Mouse (Mus musculus) heart, adult 9 months (tissue): ENCODE data around the gene Serpinh1.

Experiments used
- DNase-seq, 2 experiments: peaks; one replicate each; pipeline ENCODE4 v3.0.0; 2022; ENCODE audit warnings: low spot score in 2 of 2

The Serpinh1 gene

DNA sequence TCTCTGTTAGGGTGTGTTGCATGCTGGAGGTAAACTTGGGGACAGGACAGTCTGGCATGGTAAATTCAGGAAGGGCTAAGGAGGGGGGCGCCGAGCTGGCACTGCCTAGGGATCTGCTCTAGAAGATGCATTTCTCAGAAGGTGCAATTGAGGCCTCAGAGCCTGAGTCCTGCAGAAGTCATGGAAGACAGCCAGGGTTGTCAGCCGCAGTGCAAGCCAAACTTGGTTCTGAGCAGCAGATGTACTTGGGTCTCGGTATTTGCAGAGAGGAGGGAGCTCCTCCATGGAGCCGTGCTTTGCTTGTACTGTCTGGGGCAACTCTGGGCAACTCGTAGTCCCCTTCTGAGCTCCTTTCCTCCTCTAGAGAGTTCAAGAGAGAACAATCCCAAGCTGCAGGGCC, 26.9 kb downstream of the Serpinh1 start:
- DNase-seq, result no peak

DNA sequence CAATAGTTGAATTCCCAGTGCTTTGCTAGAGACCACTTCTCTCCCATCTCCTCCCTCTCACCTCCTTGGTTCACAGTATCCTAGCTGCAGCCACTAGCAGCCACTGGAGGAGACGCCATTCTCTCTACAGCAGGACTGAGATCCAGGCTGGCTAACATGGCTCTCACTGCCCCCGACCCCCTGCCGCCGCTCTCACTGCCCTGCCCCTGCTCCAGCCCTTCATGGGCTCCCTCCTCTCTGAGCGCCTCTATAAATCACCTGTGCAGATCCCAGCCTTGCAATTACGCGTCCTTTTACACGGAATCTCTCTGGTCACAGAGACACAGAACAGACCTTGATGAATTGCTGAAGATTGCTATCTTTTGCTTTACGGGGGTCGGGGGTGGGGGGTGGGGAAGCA, 28.2 kb downstream of the Serpinh1 start:
- no peak for DNase-seq

DNA sequence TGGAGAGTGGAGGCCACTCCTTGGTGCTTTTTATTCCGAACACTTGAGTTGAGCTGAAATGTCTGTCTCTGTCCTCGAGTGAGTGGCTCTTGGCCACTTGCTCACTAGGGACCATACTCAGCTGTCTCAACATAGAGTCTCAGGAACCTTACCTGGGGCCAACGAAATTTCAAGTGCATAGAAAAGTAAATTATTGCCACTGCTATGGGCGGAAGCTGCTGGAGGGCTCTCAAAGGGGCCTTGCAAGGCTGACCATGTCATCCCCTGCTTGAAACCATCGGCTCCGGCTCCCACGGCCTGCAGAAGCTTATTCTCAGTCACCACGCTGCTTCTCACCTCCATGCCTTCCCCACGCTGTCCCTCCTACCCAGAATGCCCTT, 29.7 kb downstream of the Serpinh1 start:
- DNase-seq, result no peak

DNA sequence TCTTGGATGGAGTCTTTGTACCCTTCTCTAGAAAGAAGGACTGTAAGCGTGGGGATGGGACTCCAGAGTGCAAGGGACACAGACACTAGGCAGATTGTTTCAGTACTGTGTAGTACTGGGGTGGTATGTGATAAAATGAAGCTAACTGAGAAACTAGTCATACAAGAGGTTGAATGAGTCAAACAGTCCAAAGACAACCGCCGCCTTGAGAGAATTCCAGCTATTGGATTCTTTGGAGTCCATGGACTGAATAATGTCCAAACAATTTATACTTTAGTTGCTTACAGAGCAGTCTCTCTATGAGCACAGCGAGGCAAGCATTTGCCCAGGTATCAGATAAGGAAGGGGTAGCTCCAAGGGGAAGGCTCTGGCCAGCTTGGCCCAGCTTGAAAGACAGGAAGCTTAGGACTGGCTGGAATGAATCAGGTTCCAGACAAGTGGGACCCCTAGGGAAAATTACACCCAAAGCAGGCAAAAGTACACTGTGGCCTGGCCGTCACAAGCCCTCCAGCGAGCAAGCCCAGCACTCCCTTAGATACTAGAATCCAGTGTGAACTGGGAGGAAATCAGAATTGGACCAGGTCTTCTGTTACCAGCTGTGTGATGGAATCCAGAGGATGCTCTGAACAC, 30.2 kb downstream of the Serpinh1 start:
- peak; percentile 34 to 61 for DNase-seq

DNA sequence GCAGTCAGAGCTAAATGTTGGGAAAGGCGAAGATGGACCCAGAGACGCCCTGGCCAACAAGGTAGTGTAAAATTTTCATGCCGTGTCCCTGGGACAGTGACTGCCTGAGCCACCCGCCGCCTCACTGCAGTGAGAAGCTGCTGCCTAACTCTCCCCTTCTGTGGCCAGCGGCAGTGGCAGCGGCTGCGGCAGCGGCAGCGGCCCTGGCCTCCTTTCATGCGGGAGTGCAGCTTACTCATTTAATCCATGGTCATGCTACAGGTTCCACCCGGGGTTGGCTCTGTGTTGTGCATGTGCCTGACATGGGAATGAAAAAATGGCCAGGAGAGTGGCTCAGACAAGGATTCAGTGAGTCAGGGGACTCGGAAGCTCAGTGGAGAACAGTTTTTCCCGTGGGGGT, 32.5 kb downstream of the Serpinh1 start:
- no peak for DNase-seq

DNA sequence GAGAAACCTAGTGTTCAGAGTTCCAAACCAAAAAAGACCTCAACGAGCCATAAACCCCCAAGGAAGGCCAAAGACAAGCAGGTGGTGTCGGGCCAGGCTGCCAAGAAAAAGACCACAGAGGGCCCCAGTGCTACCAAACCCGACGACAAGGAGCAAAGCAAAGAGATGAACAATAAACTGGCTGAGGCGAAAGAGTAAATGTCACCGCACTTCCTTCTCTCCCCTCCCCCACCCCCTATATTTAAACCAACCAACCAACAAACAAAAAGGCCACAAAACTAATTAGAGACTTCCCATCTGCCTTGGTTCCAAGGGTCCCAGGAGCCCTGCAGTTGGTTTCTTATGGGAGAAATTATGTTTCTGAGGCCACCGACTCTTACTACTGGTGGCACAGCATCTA, 35.6 kb downstream of the Serpinh1 start:
- no peak for DNase-seq

DNA sequence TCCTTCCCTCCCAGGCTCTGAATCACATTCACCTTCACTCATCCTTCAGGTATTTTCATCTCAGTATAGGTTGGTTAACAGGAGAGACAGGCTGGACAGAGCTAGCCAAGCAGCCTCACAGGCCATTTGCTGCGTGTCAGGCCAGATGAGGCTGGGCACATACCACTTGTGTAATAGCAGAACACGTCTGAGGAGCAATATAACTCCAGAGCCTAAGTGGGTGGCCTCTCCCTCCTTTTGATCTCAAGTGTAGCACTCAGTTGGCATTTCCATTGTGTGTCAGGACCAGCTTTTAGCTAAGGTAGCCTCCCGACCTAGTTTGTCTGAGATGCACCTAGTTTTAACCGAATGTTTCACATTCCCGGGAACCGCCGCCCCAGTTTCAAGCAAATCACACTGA, 36.8 kb downstream of the Serpinh1 start:
- DNase-seq, result no peak

DNA sequence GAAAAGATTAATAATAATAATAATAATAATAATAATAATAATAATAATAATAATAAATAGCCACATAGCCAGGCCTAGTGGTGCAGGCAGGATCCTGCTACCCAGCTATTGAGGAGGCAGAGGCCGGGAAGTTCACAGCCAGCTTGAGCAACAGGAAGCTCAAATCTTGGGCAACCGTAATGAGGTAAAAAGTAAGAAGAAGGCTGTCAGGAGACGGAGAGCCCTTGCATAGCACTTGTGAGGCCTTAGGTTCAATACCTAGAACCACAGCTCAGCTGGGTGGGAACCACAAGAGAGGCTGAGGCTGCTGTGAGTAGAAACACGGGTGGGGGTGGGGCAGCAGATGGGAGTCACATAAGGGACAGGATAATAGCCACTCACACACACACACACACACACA, 38.5 kb downstream of the Serpinh1 start:
- DNase-seq, result no peak

DNA sequence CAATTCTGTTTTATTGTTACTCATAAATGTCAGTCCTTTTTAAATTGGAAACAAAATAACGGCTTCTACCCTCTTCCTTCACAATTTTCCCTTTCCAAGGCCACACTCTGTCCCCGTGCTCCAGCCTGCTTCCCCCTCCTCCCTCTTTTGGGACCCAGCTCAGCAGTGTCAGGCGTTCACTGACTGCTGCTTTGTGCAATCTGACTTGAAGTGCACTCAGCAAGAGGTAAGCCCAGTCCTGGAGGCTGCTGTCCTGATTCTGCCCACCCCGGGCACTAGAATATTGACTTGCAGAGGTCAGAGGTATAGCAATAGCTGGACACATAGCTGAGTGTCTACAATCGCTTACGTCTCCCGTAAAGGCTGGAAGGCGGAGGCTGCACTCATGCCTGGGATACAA, 39.8 kb downstream of the Serpinh1 start:
- no peak for DNase-seq

DNA sequence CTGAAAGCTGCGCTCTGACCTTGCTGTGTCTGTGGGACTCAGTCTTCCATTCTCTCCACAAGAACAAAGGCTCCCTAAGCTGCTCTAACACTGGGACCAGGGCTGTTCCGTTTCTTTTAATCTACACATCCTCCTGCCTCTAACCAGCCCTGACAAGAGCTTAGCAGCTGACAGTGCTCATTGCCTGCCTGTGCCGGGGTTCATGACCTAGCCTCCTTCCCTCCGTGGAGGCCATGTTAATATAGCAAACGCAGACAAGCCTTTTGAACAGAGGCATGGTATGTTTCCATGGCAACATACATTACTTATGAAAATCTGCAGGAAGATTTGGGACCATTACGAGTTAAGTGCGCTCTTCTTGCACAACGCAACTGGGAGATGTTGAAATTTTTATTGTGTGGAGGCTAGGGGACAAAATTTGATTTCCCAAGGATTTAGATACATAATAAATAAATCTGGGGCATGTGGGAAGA, 40.3 kb downstream of the Serpinh1 start:
- DNase-seq, result no peak

DNA sequence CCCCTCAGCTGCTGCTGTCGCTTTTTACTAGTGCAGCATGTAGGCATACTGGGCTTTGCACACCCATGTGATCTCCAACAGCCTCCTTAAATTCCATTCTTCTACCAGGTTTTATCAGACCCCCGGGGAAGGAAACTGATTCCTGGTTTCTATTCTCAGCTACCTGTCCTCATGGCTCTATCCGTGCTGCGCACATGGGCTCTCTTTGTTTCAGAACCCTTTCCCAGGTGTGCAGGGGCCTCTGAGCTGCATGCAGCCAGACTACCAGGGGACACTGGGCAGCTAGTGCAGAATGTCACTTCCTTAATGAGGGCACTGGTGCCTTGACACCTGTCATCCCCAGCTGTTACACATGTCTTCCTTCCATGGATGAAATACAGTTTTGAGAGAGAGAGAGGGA, 41.0 kb downstream of the Serpinh1 start:
- DNase-seq, result no peak

DNA sequence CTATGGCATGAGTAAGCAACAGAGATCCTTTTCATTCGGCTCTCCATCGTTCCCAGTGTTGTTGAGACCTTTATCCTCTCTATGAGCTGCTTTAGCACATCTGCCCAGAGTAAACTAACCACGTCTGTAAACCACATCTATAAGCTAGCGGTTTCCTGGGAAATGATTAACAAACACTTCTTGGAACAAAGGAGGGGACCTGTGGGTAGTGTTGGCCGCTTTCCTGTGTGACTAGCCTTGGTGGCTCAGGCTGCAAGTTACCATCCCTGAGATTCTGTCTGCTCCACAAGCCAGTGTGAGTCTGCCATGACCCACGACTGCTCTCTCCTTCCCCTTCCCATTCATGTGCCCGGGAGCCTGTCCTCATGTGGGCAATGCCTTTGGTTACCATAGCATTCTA, 41.6 kb downstream of the Serpinh1 start:
- no peak for DNase-seq

DNA sequence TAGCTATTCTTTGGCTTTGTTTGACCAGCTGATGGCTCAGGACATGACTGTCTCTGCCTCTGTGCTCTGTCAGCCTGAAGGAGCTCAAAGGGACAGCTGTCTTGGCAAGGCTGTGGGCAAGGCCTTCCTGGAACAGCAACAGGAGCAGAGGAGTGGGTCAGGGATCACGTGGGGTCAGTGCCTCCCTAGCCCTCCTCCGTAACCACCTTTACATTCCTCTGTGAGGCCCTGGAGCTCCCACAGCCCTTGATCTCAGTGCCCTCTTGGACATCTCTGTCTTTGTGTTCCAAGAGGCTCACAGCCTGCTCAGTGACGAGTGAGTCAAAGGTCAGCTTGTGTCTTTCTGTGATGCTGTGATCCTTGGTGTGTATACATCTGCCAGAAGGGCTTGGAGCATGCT, 46.4 kb downstream of the Serpinh1 start:
- no peak for DNase-seq

DNA sequence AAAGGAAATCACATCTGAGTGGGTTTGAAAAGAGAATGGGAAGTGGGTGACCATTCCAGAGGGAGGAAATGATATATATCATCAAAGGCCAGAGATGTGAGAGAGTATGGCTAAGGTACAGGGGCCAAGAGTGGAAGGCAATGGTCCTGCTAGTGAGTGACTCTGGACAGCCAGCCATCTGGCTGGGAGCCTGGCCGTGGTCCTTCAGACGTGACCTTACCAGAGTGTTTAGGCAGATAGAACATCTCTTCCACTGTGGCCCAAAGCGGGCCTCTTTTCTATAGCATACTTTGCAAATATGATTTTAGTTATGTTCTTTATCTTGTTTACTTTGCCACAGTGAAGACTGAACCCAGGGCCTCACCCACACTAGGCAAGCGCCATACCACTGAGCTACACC, 47.4 kb downstream of the Serpinh1 start:
- no peak for DNase-seq

DNA sequence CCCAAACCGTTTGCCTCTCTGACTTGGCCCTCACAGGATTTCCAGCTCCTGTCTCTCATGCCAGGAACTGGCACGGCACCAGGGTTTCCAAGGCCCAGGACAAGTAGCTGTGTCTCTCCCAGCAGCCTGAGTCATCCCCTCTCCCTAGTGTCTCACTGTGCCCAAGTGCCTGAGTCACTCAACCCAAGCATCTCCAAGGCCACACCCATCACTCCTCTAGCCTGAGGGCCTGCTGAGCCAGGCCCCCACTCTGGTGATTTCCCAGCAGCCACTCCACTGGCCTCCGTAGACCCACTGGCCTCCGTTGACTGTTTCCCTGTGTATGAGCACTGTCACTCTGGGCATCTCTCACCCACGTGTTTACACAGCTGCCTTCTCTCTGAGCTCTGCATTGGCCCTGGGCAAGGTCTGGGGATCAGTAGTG, 48.1 kb downstream of the Serpinh1 start:
- DNase-seq, result peak; percentile 52 to 75

DNA sequence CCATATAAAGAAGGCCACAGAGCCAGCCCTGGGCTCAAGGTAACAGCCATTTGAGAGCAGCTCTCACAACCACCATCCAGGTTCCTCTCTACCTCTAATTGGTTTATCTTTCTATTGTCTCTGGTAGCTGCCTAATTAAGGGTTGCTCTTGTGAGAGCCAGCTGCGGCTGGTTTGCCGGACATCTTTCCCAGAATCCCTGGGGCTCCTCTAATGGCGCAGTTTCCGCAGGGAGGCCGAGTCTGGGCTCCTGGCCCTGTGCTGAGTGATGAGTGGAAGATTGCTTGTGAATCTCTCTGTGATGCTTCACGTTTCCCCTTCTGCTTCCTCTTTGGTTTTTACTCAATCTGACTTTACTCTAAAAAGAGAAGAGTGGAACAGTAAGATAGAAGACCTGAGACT, 49.0 kb downstream of the Serpinh1 start:
- no peak for DNase-seq

DNA sequence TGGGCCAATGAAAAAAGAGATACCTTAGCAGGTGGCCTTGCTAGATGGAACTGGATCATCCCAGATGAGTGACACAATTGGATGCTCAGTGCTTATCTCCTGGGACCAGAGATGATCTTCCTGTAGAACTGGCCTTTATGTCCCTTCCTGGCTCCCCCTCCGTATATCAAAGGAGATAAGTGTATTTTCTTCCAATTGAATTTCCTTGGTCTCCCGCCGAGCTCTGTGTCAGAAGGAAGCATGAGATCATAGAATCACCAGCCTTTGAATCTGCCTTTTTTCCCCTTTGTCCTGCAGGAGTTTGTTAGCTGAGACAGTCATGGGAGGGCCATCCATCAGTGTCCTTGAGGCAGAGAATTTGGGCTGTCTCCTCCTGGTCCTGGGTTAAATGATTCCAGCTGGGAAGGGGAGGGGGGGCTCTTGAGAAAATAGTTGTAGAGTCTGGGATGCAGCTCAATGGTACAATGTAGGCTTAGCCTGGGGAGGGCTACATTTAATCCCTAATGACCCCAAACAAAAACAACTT, 52.3 kb downstream of the Serpinh1 start:
- no peak for DNase-seq
